Mouse (Mus musculus) spleen, postnatal 14 days (tissue): ENCODE data around the gene Rnf167.

Source experiments
- DNase-seq, 2 experiments: peaks; one replicate each; pipeline ENCODE4 v3.0.0; 2021 to 2022; ENCODE audit warnings: low spot score in 2 of 2

Gene Rnf167

DNA sequence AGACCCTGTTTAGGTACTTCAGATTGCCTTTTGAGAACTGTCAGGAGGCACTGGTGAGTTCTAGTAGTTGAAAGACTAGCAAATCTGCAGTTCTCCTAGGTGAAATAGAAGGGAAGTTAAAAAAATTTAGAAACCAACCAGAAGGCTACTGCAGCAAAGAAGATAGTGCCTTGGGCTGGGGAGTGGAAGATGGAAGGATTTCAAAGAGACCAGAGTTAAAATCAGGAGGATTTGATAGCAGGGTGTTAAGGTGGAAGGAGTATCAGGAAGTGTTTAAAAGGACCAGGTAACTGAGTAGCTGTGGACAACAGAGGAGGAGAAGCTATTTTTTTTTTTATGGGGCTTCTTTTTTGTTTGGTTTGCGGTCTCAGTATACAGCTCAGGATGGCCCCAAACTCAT, 9.3 kb upstream of the Rnf167 start:
- no peak for DNase-seq

DNA sequence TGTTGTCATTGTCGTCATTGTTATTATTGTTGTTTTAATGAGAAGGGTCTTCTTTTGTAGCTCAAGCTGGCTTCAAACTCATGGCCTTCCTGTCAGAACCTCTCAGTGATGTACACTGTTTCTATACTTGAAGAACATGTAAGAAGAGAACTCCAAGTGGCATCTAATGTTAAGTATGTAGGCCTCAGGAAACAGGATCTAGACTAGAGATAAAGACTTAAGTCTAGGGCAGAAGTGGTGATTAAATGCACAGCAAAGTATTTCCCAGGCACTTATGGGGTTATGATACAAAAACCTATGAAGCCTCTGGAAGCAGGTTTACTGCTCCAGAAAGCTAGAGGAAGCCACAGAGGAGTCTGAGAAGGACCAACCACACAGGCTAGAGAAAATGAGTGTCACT, 8.7 kb upstream of the Rnf167 start:
- DNase-seq: no peak

DNA sequence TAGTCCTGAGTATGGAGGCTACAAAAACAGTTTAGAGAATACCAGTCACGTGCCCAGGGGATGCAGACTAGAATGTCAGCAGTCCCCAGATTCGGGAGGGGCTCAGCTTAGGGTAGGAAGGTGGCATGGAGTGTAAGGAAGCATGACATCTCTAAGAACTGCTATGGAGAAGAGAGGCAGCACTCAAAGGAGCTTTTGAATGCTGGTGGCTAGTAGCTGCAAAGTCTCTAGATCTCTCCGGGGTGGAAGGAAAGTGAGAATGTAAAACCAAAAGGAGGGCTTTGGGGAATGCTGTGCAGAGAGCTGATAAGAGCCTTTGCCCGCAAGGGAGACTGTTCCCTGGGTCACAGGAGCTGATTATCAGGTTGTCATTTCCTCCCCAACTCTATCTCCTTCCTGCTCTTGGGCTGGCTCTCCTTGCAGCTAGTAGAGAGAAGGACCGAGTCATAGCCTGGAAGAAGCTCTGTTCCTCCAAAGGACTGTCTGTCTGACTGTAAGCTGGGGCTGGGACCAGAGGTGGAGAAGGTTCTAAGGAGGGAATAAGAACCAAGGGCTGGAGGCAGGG, 8.2 kb upstream of the Rnf167 start, which contains the start of gene Gp1ba:
Gp1ba (plus strand) TSS at position 409 of the 565 bp plus-strand sequence.
- DNase-seq: no peak

DNA sequence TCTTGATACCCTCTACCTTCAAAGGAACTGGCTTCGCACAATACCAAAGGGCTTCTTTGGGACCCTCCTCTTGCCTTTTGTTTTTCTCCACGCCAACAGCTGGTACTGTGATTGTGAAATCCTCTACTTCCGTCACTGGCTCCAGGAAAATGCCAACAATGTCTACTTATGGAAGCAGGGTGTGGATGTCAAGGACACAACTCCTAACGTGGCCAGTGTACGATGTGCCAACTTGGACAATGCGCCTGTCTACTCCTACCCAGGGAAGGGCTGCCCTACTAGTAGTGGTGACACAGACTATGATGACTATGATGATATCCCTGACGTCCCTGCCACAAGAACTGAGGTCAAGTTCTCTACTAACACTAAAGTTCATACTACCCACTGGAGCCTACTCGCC, 7.1 kb upstream of the Rnf167 start:
- no peak for DNase-seq

DNA sequence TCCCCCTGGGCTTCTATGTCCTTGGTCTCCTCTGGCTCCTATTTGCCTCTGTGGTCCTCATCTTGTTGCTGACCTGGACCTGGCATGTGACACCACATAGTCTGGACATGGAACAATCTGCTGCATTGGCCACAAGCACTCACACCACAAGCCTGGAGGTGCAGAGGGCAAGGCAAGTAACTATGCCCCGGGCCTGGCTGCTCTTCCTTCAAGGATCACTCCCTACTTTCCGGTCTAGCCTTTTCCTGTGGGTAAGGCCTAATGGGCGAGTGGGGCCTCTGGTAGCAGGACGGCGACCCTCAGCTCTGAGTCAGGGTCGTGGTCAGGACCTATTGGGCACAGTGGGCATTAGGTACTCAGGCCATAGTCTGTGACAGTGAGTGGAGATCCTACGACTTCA, 5.8 kb upstream of the Rnf167 start:
- DNase-seq: no peak

DNA sequence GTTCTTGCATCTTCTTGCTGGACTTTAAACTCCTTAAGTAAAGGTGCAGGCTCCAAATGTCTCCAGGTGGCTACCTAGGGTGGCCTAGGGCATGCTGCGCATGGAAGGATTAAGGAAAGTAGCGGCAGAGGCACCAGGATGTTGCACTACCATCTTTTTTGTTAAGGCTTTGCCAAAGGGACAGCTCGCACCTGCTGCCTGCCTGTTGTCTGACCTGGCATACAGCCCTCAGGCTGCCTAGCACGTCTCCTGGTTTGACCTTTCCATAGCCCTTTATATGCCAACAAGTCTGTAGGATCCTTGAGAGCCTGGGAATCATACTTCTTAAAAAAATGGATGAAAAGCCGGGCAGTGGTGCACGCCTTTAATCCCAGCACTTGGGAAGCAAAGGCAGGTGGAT, 4.0 kb upstream of the Rnf167 start:
- no peak for DNase-seq

DNA sequence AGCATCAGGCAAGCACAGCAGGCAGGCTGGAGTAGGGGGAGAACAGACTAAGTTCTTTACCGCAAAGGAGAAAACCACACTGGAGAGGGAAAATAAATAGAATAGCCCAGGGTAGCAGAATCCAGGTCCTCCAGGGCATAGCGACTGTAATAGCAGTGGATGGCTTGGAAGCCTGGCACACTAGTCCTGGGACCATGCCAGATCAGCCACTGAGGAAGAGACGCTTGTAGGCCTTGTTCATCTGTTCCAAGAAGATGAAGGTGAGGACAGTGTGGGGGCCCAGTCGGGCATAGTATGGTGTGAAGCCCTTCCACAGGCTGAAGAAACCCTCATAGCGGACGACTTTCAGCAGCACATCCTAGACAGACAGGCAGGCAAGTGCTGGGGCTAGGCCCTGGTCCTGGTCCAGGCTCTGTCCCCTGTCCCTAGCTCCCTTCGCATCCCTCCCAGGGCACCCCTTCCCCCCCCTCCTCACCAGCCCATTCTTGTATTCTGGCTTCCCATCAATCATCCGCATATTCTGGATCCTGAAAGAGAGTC, 2.4 kb upstream of the Rnf167 start:
- no peak for DNase-seq

DNA sequence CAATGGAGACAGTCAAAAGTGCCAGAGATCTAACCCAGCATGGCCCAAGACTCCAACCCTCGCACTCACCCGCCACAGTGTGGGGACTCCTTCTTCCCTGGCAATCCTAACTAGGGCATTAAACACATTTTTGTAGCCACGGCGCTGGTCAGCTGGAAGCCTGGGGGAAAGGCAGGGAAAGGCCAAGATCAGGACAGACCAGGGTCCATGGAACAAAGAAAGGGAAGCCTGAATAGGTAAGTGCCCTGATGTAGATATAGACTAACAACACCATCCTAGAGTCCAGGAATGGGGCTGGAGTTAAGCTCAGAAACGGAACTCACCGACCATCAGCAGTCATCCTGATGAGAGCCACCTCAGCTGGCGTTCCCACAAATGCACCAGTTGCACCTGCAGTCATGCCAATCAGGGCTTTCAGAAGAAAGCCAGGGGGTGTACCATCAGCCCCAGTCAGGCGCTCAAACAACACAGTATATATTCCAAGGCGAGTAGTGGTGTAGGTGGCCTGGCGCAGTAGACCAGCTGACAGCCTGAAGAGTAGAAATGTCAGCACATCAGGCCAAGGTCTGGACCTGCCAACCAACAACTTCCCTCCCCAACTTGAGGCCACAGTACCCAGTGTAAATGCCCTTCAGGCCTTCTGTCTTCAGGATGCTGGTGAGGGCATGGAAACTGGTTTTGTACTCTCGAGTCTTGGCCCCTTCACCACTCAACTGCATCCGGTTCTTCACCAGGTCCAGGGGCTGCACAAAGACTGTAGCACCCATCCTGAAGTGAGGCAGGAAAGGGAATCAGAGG, 1.4 kb upstream of the Rnf167 start:
- DNase-seq: no peak

DNA sequence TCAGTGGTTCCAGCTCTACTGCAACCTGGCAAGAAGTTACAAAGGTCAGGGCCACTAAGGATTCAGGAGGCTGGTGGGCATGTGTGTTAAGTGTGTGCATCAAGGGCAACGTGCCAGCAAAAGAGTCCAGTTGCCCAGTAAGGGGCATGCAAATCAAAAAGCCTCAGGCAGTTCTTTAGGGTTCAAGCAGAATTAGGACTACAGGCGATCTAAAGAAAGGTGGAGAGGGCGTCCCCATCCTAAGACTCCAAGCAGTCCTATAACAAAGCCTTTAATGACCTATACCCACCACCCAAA, 828 bp upstream of the Rnf167 start:
- no peak for DNase-seq

DNA sequence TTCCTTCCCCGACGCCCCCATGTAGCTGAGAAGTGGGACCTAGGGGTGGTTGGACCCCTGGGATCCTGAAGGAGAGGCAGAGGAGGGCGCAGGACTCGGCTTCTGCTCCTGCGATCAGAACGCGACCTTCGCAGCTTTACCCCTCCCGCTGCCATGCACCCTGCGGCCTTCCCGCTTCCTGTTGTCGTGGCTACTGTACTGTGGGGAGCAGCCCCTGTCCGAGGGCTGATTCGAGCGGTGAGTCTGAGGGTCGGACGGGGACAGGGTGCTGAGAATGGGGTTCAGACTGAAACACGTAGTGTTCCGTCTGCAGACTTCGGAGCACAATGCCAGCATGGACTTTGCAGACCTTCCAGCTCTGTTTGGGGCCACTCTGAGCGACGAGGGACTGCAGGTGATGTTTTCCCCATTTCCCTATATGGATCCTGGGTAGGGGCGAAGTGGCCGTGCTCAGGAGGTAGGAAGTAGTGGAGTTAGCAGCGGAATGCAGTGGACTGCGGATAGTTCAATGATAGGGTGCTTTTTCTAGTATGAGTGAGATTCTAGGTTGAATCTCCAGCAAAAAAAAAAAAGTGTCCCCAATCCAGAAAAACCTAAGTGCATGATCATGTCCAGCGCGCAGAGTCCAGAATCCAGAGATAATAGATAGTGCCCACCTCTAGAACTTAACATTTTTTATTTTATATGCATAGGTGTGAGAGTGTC, 833 bp downstream of the Rnf167 start:
- peak; percentile 41 to 46 for DNase-seq

DNA sequence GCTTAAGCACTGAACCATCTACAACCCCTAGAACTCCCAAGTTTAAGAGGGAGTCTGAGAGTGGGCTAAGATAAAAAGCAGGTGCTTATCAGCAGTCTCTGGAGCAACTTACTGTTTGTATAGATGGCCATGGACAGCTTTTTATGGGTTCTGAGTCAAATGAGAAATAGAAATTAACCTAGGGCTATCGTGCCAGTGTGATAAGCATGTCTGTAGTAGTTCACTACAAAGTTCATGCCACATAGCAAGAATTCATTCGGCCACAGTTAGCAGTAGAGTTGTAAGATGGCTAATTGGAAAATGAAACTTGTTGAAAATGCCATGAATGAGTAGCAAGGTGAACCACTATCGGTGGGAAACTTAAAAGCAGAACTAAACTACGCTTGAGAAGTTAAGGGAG, 1.5 kb downstream of the Rnf167 start:
- no peak for DNase-seq

DNA sequence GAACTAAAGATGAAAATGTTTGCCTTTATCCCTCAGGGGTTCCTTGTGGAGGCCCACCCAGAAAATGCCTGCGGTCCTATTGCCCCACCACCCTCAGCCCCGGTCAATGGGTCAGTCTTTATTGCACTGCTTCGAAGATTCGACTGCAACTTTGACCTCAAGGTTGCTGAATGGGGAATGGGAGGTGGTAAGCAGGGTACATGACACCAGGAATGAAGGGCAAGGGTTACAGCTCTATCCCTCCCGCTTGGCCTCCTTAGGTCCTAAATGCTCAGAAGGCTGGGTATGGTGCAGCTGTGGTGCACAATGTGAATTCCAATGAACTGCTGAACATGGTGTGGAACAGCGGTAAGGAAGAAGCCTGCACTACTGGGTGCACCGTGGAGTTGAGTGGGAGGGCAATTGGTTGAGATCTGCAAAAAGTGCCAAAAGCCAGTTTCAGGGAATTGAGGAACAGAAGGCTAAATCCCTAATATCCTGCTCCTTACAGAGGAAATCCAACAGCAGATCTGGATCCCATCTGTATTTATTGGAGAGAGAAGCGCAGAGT, 2.2 kb downstream of the Rnf167 start:
- DNase-seq: no peak

DNA sequence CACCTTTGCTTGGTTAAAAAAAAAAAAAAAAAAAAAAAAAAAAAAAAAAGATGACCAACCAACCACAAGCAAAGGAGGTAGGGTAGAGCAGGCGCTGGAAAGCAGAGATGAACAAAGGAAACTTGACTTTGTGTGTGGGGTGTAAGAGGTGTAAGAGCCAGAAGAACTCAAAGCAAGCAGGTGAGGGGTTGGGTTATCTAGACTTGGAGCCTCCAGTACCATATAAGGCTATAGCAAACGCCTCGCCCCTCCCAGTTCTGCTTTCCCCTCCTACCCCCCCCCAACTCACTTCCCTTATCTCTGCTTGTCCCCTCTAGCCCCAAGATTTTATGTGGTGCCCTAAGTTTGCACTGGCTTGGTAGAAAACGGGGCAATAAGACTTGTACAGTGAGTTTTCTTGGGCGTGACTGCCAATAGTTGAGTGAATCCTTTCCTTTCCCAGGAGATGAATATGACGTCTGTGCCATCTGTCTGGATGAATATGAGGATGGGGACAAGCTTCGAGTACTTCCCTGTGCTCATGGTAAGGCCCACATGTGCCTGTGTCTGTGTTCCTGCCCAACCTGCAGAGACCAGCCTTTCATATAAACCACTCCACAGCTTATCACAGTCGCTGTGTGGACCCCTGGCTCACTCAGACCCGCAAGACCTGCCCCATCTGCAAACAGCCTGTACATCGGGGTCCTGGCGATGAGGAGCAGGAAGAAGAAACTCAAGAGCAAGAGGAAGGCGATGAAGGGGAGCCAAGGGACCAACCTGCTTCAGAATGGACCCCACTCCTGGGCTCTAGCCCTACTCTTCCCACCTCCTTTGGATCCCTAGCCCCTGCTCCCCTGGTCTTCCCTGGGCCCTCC, 3.5 kb downstream of the Rnf167 start:
- DNase-seq: no peak

DNA sequence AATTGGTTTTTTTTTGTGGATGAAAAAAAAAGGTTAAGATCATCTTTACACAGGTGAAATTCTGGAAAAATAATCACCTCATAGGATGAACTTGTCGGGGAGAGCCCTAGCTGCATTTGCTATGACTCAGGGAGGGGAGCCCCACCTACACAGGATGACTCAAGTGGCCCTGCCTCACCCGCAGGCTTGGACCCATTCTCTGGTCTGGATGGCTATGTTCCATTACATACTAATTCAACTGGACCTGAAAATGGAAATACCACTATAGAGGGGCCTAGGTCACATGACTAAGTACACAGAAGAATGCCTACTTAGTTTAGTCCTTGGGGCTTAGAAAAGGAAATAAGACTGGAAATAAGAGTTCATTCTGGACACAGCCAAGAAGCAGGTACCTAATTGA, 4.4 kb downstream of the Rnf167 start:
- no peak for DNase-seq

DNA sequence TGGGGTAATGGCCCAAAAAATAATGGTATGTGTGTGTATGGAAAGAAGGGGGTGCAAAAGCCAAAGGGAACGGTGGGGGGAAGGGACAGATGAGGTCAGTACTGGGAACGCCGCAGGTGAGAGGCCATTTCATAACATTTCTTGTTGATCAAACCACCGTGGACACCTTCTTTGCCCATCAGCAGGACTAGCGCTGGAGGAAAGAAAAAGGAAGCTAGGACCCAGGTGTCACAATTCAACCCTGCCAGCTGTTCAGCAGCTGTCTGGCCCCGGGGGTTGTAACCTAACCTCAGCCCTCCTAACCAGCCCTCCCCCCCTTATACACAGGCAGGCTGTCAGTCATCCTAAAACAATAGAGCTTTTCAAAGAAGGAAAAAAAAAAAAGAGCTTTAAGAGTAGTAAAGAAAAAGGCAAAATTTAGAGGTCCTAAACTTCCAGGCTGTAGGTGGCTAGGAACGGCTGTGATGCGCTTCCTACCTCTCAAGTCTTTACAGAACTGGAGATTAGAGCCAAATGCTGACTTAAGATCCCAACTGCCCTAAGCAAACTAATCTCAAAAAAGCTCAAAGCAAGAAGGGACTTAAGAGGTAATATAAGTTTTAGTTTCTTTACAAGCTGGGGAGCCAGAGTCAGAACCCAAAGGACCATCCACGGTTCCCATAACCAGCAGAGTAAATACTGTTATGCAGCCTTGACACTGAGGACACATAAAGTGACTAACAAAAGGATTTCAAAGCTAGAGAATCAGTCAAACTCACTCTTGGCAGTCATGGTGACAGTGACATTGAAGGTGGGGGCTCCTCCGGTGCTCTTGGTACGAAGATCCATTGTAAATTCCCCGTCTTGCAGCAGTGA, 5.2 kb downstream of the Rnf167 start:
- no peak for DNase-seq

DNA sequence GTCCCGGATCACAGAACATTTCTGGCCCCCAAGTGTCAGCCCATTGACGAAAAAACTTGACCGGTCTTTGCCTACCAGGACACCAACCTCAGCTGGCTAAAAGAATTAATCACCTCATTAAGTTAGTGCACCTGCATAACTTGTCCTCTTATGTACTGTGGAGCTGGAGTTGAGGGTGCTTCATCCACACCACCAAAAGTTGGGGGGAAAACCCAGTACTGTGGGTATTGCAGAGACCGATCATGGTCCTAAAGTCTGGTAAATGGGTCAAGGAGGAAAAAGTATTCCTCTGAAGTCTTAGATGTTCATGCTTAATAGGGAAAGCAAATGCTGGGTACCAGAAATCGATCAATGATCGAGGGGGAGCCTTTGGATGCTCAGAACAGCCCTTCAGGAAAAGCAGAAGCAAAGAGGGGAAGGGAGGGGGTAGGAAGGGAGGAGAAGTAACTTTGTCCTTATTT, 5.9 kb downstream of the Rnf167 start:
- DNase-seq: no peak

DNA sequence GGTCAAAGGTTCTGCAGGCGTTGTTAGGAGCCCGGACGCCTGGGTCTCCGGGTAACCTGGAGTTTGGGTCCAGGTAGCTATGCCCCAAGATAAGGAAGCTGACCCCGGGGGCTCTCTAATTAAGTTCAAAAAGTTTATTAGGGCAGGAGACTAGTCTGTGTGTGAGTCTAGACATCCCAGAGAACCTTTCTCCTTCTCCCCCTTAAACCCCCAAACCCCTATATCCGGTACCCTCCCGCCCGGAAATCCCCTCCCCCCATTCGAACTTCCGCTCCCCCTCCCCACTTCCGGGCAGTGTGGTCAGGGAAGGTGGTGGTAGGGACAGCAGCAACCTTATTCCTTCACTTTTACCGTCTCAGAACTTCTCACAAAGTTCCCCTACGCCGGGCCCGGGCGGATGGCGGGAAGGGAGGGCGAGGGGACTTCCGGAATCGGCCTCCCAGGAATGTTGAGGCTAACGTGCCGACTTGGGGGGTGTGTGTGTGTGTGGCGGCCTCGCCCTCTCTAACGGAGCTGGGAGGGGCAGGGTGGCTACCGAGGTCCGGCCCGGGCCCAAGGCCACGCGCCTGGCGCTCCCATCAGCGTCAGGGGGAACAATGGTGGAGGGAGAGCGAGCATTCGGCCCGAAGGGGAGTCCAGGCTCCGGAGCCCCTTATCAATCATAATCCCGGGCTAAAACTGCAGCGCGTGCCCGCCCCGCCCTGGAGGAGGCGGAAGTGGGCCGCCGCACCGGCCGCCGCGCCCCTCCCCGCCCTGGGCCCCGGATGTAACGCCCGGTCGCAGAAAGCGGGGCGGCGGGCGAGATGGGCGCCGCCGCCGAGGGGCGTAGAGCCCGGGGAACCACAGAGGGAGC, 6.5 kb downstream of the Rnf167 start:
- DNase-seq: peak; percentile 62 to 75

DNA sequence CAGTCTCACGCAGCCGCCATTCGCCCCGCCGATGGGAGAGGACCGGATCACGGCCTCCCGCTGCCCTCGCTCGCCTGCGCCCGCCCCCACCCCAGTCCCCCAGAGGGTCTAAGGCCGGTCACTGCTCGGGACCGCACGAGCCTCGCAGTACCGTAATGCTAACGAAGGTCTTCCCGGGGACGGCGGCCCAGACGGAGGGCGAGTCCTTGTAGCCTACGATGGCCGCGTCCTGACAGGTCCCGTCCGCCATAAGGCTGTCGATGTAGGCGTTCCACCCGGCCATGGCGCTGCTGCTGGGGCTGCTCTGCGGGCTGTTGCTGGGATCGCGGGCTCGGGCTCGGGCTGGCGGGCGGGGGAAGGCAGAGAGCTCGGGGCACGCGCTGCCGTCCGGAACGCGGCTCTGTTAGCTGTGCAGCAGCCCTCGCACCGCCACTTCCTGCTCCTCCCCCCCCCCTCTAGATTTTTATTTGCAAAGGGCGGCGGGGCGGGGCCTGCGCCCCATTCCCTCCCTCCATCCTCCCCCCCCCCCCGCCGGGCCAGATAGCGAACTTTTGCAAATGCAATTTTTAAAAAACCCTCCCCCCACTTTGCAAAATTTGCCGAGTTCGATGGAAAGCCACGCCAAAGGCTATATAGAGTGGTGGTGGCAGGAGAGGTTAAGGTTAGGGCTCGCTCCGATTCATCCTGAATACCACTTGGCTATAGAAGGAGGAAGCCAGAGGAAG, 7.3 kb downstream of the Rnf167 start, which contains the start of gene Pfn1:
Pfn1 (minus strand) TSS at position 447 of the 725 bp plus-strand sequence.
- peak; percentile 62 to 74 for DNase-seq
